Mouse (Mus musculus) MEL (cell line): Measurements from ENCODE around the gene Fmo3. TPM values are rescaled to one million over a fixed set of nuclear protein-coding genes. Genes with fewer than 3 reads are reported as not detected.

ENCODE experiments used
- DNase-seq: peaks from one replicate; pipeline ENCODE4 v3.0.0; 2011; ENCODE audit warnings: low read depth, low spot score
- H3K27ac ChIP-seq: 2 replicates; pipeline ENCODE4 v1.5.1; 2012; ENCODE audit warnings: low read depth, mild to moderate bottlenecking, control low read depth, low read length, moderate library complexity; ENCODE audit not compliant: control insufficient read depth
- H3K27me3 ChIP-seq, 2 experiments: fragments of 150-350 bp in 1 of 2; sonication (generic) in 1 of 2; 2 replicates each; pipeline ENCODE4 v1.6.1; 2012; ENCODE audit warnings: low read length in 2 of 2, mild to moderate bottlenecking in 2 of 2, improper control_type of control experiment in 1 of 2, moderate library complexity in 1 of 2; ENCODE audit not compliant: insufficient read depth in 2 of 2, control insufficient read depth in 1 of 2
- H3K36me3 ChIP-seq, 2 experiments: 2 replicates each; pipeline ENCODE4 v1.6.1; 2012 to 2014; ENCODE audit warnings: low read length in 2 of 2, improper control_type of control experiment in 1 of 2, inconsistent platforms in 1 of 2, mild to moderate bottlenecking in 1 of 2; ENCODE audit not compliant: insufficient read depth in 2 of 2, control insufficient read depth in 1 of 2
- H3K4me1 ChIP-seq, 2 experiments: fragments of 150-350 bp in 1 of 2; sonication (generic) in 1 of 2; 2 replicates each; pipeline ENCODE4 v1.6.1; 2012; ENCODE audit warnings: low read length in 2 of 2, improper control_type of control experiment in 1 of 2, mild to moderate bottlenecking in 1 of 2; ENCODE audit not compliant: insufficient read depth in 2 of 2, control insufficient read depth in 1 of 2
- H3K4me3 ChIP-seq, 2 experiments: fragments of 150-350 bp in 1 of 2; sonication (generic) in 1 of 2; 2 replicates each; pipeline ENCODE4 v1.5.1; 2012; ENCODE audit warnings: low read depth in 2 of 2, low read length in 2 of 2, mild to moderate bottlenecking in 2 of 2, moderate library complexity in 2 of 2, control low read depth in 1 of 2, improper control_type of control experiment in 1 of 2; ENCODE audit not compliant: control insufficient read depth in 1 of 2, insufficient read depth in 1 of 2
- H3K79me2 ChIP-seq: 2 replicates; pipeline ENCODE4 v1.6.1; 2012; ENCODE audit warnings: mild to moderate bottlenecking, low read length, moderate library complexity; ENCODE audit not compliant: control insufficient read depth, poor library complexity, insufficient read depth
- H3K9ac ChIP-seq: 2 replicates; pipeline ENCODE4 v1.6.1; 2012; ENCODE audit warnings: low read depth, mild to moderate bottlenecking, control low read depth, low read length, moderate library complexity; ENCODE audit not compliant: control insufficient read depth, poor library complexity, severe bottlenecking
- H3K9me3 ChIP-seq: fragments of 150-350 bp; sonication (generic); replicated peaks from 2 replicates; pipeline ENCODE4 v1.6.1; 2012; ENCODE audit warnings: mild to moderate bottlenecking, low read length, improper control_type of control experiment, moderate library complexity; ENCODE audit not compliant: insufficient read depth
- CTCF ChIP-seq, 3 experiments: IDR thresholded peaks in 2 of 3; conservative IDR thresholded peaks in 1 of 3; 2 replicates each; pipeline ENCODE4 v1.5.1; 2011 to 2012; ENCODE audit warnings: low read length in 3 of 3, low read depth in 2 of 3, mild to moderate bottlenecking in 2 of 3, improper control_type of control experiment in 1 of 3, inconsistent platforms in 1 of 3, mixed read lengths in 1 of 3, moderate library complexity in 1 of 3; ENCODE audit not compliant: control insufficient read depth in 1 of 3, insufficient read depth in 1 of 3, poor library complexity in 1 of 3, severe bottlenecking in 1 of 3
- ELF1 ChIP-seq: IDR thresholded peaks from 2 replicates; pipeline ENCODE4 v1.6.1; 2014; ENCODE audit warnings: low read depth, mild to moderate bottlenecking, inconsistent platforms, low read length, improper control_type of control experiment, moderate library complexity
- GATA1 ChIP-seq: IDR thresholded peaks from 2 replicates; pipeline ENCODE4 v1.6.1; 2011; ENCODE audit warnings: low read depth, low read length, improper control_type of control experiment
- JUND ChIP-seq: IDR thresholded peaks from 2 replicates; pipeline ENCODE4 v1.6.1; 2011; ENCODE audit warnings: low read depth, mild to moderate bottlenecking, improper control_type of control experiment, low read length
- MAZ ChIP-seq: IDR thresholded peaks from 2 replicates; pipeline ENCODE4 v1.6.1; 2012; ENCODE audit warnings: low read depth, mild to moderate bottlenecking, inconsistent platforms, low read length, improper control_type of control experiment
- MEF2A ChIP-seq: IDR thresholded peaks from 2 replicates; pipeline ENCODE4 v1.6.1; 2014; ENCODE audit warnings: low read depth, mild to moderate bottlenecking, inconsistent platforms, low read length, improper control_type of control experiment; ENCODE audit not compliant: poor library complexity, insufficient replicate concordance, severe bottlenecking; ENCODE audit errors: extremely low read depth
- MXI1 ChIP-seq: IDR thresholded peaks from 2 replicates; pipeline ENCODE4 v1.6.1; 2011; ENCODE audit warnings: mild to moderate bottlenecking, low read depth, low read length, improper control_type of control experiment
- MYB ChIP-seq: IDR thresholded peaks from 2 replicates; pipeline ENCODE4 v1.6.1; 2011; ENCODE audit warnings: mild to moderate bottlenecking, low read depth, low read length, improper control_type of control experiment
- MYC ChIP-seq: IDR thresholded peaks from 2 replicates; pipeline ENCODE4 v1.6.1; 2011; ENCODE audit warnings: low read depth, mild to moderate bottlenecking, low read length, improper control_type of control experiment, moderate library complexity
- NELFE ChIP-seq: IDR thresholded peaks from 2 replicates; pipeline ENCODE4 v1.6.1; 2011; ENCODE audit warnings: low read depth, low read length, improper control_type of control experiment
- POLR2A ChIP-seq, 2 experiments: IDR thresholded peaks; 2 replicates each; pipeline ENCODE4 v1.6.1; 2011 to 2012; ENCODE audit warnings: low read length in 2 of 2, mild to moderate bottlenecking in 2 of 2, control low read depth in 1 of 2, improper control_type of control experiment in 1 of 2, low read depth in 1 of 2, moderate library complexity in 1 of 2; ENCODE audit not compliant: control insufficient read depth in 1 of 2, insufficient read depth in 1 of 2, poor library complexity in 1 of 2
- POLR2AphosphoS2 ChIP-seq: IDR thresholded peaks from 2 replicates; pipeline ENCODE4 v1.6.1; 2011; ENCODE audit warnings: low read length, improper control_type of control experiment
- RCOR1 ChIP-seq: IDR thresholded peaks from 2 replicates; pipeline ENCODE4 v1.6.1; 2012; ENCODE audit warnings: low read depth, mild to moderate bottlenecking, inconsistent platforms, low read length, improper control_type of control experiment
- SIN3A ChIP-seq: IDR thresholded peaks from 2 replicates; pipeline ENCODE4 v1.6.1; 2012; ENCODE audit warnings: low read length, improper control_type of control experiment, inconsistent platforms
- TAL1 ChIP-seq: IDR thresholded peaks from 2 replicates; pipeline ENCODE4 v1.6.1; 2012; ENCODE audit warnings: mild to moderate bottlenecking, inconsistent platforms, low read length, moderate library complexity, mixed read lengths
- USF1 ChIP-seq: IDR thresholded peaks from 2 replicates; pipeline ENCODE4 v1.6.1; 2014; ENCODE audit warnings: low read depth, mild to moderate bottlenecking, inconsistent platforms, low read length, improper control_type of control experiment, moderate library complexity
- polyA plus RNA-seq, 2 experiments: library from polyadenylated mRNA; stranded (reverse) in 1 of 2; unstranded in 1 of 2; fragments of >175 nt in 1 of 2; fragments of >200 nt in 1 of 2; gene quantifications; 2 replicates each; pipeline versions ENCODE4 v1.2.1 to v1.2.4; 2012; ENCODE audit warnings: low replicate concordance in 2 of 2, low read depth in 1 of 2; ENCODE audit not compliant: insufficient read length in 2 of 2, insufficient read depth in 1 of 2, missing spikeins in 1 of 2
- total RNA-seq: library from RNA; depleted of rRNA; stranded (reverse); fragments of 300-350 nt; gene quantifications from 2 replicates; pipeline ENCODE4 v1.2.3, GENCODE M21; 2012

The Fmo3 gene
- total and polyA plus RNA-seq, 3 experiments: not detected

- Histone ChIP-seq H3K4me3 (no peak overlapping the region), H3K36me3 (no peaks in the 10 kb centered on the region), H3K4me1 (no peaks in the 10 kb centered on the region), H3K27ac (no peak overlapping the region), H3K9ac (no peak overlapping the region), H3K9me3 (no peaks in the 10 kb centered on the region), H3K27me3 (no peaks in the 10 kb centered on the region), H3K79me2 (no peaks in the 10 kb centered on the region)
- no peak for DNase-seq
- TF ChIP-seq JUND: no peak
- no peak for TF ChIP-seq MYB
- no peak for TF ChIP-seq MYC
- TF ChIP-seq POLR2AphosphoS2: no peak
- no peak for TF ChIP-seq TAL1
- no peak for TF ChIP-seq MXI1
- no peak for TF ChIP-seq MEF2A
- no peak for TF ChIP-seq SIN3A
These were observed 2.4 kb upstream of the Fmo3 start for GRCm38 (mm10) chr1:162986777-162987176.

- H3K4me1 ChIP-seq: no peaks in the 10 kb centered on the region
- no peaks in the 10 kb centered on the region for H3K27me3 ChIP-seq
- no peak overlapping the region for H3K27ac ChIP-seq
- no peak overlapping the region for H3K4me3 ChIP-seq
- H3K36me3 ChIP-seq: no peaks in the 10 kb centered on the region
- H3K9ac ChIP-seq: no peak overlapping the region
- H3K9me3 ChIP-seq: no peaks in the 10 kb centered on the region
- no peak for DNase-seq
- H3K79me2 ChIP-seq: no peaks in the 10 kb centered on the region
- no peak for TF ChIP-seq POLR2A (IDR thresholded peaks at IDR 0.05; ENCODE audit: control insufficient read depth in 1 of 2, insufficient read depth in 1 of 2, low read depth in 1 of 2, low read length in 2 of 2, poor library complexity in 1 of 2)
- no peak for TF ChIP-seq MEF2A
- no peak for TF ChIP-seq JUND
- TF ChIP-seq USF1: no peak
- no peak for TF ChIP-seq MXI1
- TF ChIP-seq SIN3A: no peak
- TF ChIP-seq MAZ: no peak
- no peak for TF ChIP-seq RCOR1
- no peak for TF ChIP-seq CTCF (IDR thresholded peaks at IDR 0.05 in 2 of 3, conservative IDR thresholded peaks at IDR 0.05 in 1 of 3; ENCODE audit: control insufficient read depth in 1 of 3, insufficient read depth in 1 of 3, low read depth in 2 of 3, low read length in 3 of 3, poor library complexity in 1 of 3, severe bottlenecking in 1 of 3)
- no peak for TF ChIP-seq ELF1
These were observed 1.9 kb upstream of the Fmo3 start for GRCm38 (mm10) chr1:162986121-162986748.

GRCm38 (mm10) chr1:162963556-162963955 is 20.8 kb downstream of the Fmo3 start:
- H3K9ac ChIP-seq: no peak overlapping the region
- DNase-seq: no peak
- H3K79me2 ChIP-seq: no peaks in the 10 kb centered on the region
- no peak for TF ChIP-seq JUND
- TF ChIP-seq GATA1: no peak
- TF ChIP-seq NELFE: no peak
- no peak overlapping the region for H3K27ac ChIP-seq
- no peak overlapping the region for H3K4me3 ChIP-seq
- H3K4me1 ChIP-seq: no peaks in the 10 kb centered on the region
- H3K9me3 ChIP-seq: no peaks in the 10 kb centered on the region
- no peaks in the 10 kb centered on the region for H3K36me3 ChIP-seq
- H3K27me3 ChIP-seq: no peaks in the 10 kb centered on the region
